Mouse (Mus musculus) neural tube, embryonic 12.5 days (tissue): Measurements from ENCODE around the gene Filip1l. TPM values are rescaled to one million over a fixed set of nuclear protein-coding genes. Genes with fewer than 3 reads are reported as not detected.

Source experiments
- ATAC-seq: fragments of 200-750 bp; cut with Nextera tagmentation; 2 replicates; pipeline ENCODE4 v1.8.0; 2017; ENCODE audit warnings: low read depth, mild to moderate bottlenecking, moderate TSS enrichment, moderate library complexity; ENCODE audit not compliant: low FRiP score
- H3K27ac ChIP-seq: fragments of 300-500 bp; sonication (generic); 2 replicates; pipeline ENCODE4 v1.5.1; 2016
- H3K27me3 ChIP-seq: fragments of 300-500 bp; sonication (generic); replicated peaks from 2 replicates; pipeline ENCODE4 v1.6.1; 2016; ENCODE audit warnings: mild to moderate bottlenecking
- H3K36me3 ChIP-seq: fragments of 300-500 bp; sonication (generic); 2 replicates; pipeline ENCODE4 v1.6.1; 2016; ENCODE audit warnings: mild to moderate bottlenecking
- H3K4me1 ChIP-seq: fragments of 300-500 bp; sonication (generic); 2 replicates; pipeline ENCODE4 v1.6.1; 2016
- H3K4me2 ChIP-seq: fragments of 300-500 bp; sonication (generic); replicated peaks from 2 replicates; pipeline ENCODE4 v1.6.1; 2016; ENCODE audit warnings: mild to moderate bottlenecking
- H3K4me3 ChIP-seq: fragments of 300-500 bp; sonication (generic); 2 replicates; pipeline ENCODE4 v1.5.1; 2016
- H3K9ac ChIP-seq: fragments of 300-500 bp; sonication (generic); 2 replicates; pipeline ENCODE4 v1.6.1; 2016; ENCODE audit warnings: mild to moderate bottlenecking
- H3K9me3 ChIP-seq: fragments of 300-500 bp; sonication (generic); 2 replicates; pipeline ENCODE4 v1.6.1; 2016; ENCODE audit warnings: mild to moderate bottlenecking
- WGBS: fragments of 180-500 bp; shearing (Covaris S2); methylation state at CpG from one replicate; pipeline ENCODE4 v1.1.7; 2016; 5-methylcytosine and 5-hydroxymethylcytosine counted together
- polyA plus RNA-seq: library from polyadenylated mRNA; unstranded; fragments of >200 nt; fragmentation: Nextera tagmentation; extraction: Ambion mirVana; gene quantifications from 2 replicates; pipeline ENCODE4 v1.2.1, GENCODE M21; 2016

The Filip1l gene
- polyA plus RNA-seq, 1 experiment from 2014 or later, result 8.5 TPM

DNA sequence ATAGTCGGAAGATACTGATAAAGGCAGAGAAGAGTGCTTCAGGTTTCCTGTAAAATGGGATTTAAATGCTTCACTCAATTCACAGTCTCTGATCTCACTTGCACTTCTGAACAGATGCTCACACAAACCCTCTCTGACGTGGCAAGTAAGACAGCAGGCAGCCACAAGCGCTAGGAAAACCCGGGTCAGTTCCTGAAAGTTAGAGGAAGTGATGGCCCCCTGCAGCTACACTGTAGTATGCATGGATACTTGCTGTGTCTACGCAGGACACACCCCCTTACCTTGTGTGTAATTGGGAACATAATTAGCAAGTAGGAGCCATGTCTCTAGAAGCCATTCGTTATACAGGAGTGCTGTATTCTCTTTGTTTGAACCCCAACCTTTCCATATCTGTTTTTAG, 129.4 kb downstream of the Filip1l start:
- no peaks in the 10 kb centered on the region for H3K9me3 ChIP-seq
- H3K27me3 ChIP-seq, result no peaks in the 10 kb centered on the region
- H3K4me1 ChIP-seq, result 0 out of 2 replicates have a peak, but pooled peaks cover 3% of the 10 kb centered on the region
- 66% methylated on average over 6 of the region's 6 CpGs for WGBS
- no peak overlapping the region for H3K27ac ChIP-seq
- H3K4me3 ChIP-seq, result no peak overlapping the region
- ATAC-seq, result no peak
- no peak overlapping the region for H3K4me2 ChIP-seq
- H3K9ac ChIP-seq, result no peak overlapping the region
- no peaks in the 10 kb centered on the region for H3K36me3 ChIP-seq

DNA sequence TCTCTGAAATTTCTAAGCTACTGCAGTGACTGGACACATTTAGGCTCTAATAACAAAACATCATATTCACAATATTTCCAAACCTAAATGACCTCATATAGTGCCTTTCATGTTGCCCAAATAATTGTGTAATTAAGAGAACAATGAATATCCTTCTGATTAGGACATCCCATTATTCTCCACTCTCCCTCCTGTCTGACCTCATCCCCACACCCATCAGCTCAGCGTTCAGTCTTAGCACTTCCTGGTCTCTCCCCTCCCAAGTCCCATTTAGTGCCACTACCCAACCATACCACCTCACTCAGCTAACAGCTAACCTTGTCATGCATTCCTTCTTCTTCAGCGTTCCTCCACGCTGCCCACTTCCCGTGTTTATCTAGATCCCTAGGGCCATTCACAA, 130.0 kb downstream of the Filip1l start:
- Histone ChIP-seq H3K9me3 (no peaks in the 10 kb centered on the region), H3K27ac (no peak overlapping the region), H3K27me3 (no peaks in the 10 kb centered on the region), H3K9ac (no peak overlapping the region), H3K4me3 (no peak overlapping the region), H3K36me3 (no peaks in the 10 kb centered on the region), H3K4me1 (0 out of 2 replicates have a peak, but pooled peaks cover 3% of the 10 kb centered on the region), H3K4me2 (no peak overlapping the region)
- no peak for ATAC-seq
- 77% methylated on average over 4 of the region's 4 CpGs for WGBS

GRCm38 (mm10) chr16:57483503-57483902, 130.6 kb downstream of the Filip1l start:
- Histone ChIP-seq H3K4me2 (no peak overlapping the region), H3K9ac (no peak overlapping the region), H3K27ac (no peak overlapping the region), H3K4me3 (no peak overlapping the region), H3K4me1 (0 out of 2 replicates have a peak, but pooled peaks cover 3% of the 10 kb centered on the region), H3K27me3 (no peaks in the 10 kb centered on the region), H3K36me3 (no peaks in the 10 kb centered on the region), H3K9me3 (no peaks in the 10 kb centered on the region)
- WGBS, result 92% methylated on average over 2 of the region's 2 CpGs
- no peak for ATAC-seq

GRCm38 (mm10) chr16:57484043-57484795, 131.3 kb downstream of the Filip1l start:
- no peak overlapping the region for H3K27ac ChIP-seq
- no peak overlapping the region for H3K4me2 ChIP-seq
- H3K27me3 ChIP-seq, result no peaks in the 10 kb centered on the region
- WGBS, result 56% methylated on average over 12 of the region's 12 CpGs
- no peaks in the 10 kb centered on the region for H3K36me3 ChIP-seq
- 0 out of 2 replicates have a peak, but pooled peaks cover 3% of the 10 kb centered on the region for H3K4me1 ChIP-seq
- ATAC-seq, result peak; percentile 26; the same call in 1 of the 2 replicates
- H3K9ac ChIP-seq, result no peak overlapping the region
- no peaks in the 10 kb centered on the region for H3K9me3 ChIP-seq
- H3K4me3 ChIP-seq, result no peak overlapping the region

GRCm38 (mm10) chr16:57485265-57485664, 132.4 kb downstream of the Filip1l start:
- Histone ChIP-seq H3K27ac (no peak overlapping the region), H3K36me3 (no peaks in the 10 kb centered on the region), H3K4me1 (0 out of 2 replicates have a peak, but pooled peaks cover 3% of the 10 kb centered on the region), H3K9me3 (no peaks in the 10 kb centered on the region), H3K27me3 (no peaks in the 10 kb centered on the region), H3K9ac (no peak overlapping the region), H3K4me2 (no peak overlapping the region), H3K4me3 (no peak overlapping the region)
- ATAC-seq, result no peak
- WGBS, result 76% methylated on average over 9 of the region's 9 CpGs

- WGBS, result 92% methylated on average over 5 of the region's 5 CpGs
- Histone ChIP-seq H3K4me3 (no peak overlapping the region), H3K36me3 (no peaks in the 10 kb centered on the region), H3K27me3 (no peaks in the 10 kb centered on the region), H3K27ac (no peak overlapping the region), H3K4me2 (no peak overlapping the region), H3K9me3 (no peaks in the 10 kb centered on the region), H3K4me1 (0 out of 2 replicates have a peak, but pooled peaks cover 3% of the 10 kb centered on the region), H3K9ac (no peak overlapping the region)
- no peak for ATAC-seq
Observed at GRCm38 (mm10) chr16:57486266-57486665, 133.4 kb downstream of the Filip1l start.

DNA sequence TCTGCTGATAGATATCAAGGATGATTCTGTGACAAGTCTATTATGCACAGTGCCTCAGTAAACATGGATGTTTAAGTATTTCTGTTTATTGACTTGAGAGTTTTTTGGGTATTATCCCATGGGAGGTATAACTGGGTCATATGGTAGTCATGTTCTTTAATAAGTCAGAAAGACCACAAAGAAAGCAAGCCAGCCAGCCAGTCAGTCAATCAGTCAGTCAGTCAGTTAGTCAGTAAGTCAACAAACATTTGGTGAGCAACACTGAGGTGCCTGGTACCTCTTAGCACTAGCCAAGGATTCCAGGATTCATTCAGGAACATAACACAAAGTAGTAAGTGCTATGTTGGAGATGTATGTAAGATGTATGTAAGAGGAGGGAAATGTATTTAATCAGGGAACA, 135.8 kb downstream of the Filip1l start:
- H3K27me3 ChIP-seq, result no peaks in the 10 kb centered on the region
- no peak for ATAC-seq

GRCm38 (mm10) chr16:57490691-57491090, 137.8 kb downstream of the Filip1l start:
- no peaks in the 10 kb centered on the region for H3K9me3 ChIP-seq
- ATAC-seq, result no peak
- H3K4me1 ChIP-seq, result no peaks in the 10 kb centered on the region
- no peak overlapping the region for H3K27ac ChIP-seq
- H3K36me3 ChIP-seq, result no peaks in the 10 kb centered on the region
- WGBS, result 92% methylated on average over 8 of the region's 8 CpGs
- no peak overlapping the region for H3K4me3 ChIP-seq
- H3K27me3 ChIP-seq, result no peaks in the 10 kb centered on the region
- no peak overlapping the region for H3K9ac ChIP-seq
- H3K4me2 ChIP-seq, result no peak overlapping the region

More for the DNA sequence above, 135.8 kb downstream of the Filip1l start:
- Histone ChIP-seq H3K4me3 (no peak overlapping the region), H3K27ac (no peak overlapping the region), H3K9ac (no peak overlapping the region), H3K9me3 (no peaks in the 10 kb centered on the region), H3K4me1 (0 out of 2 replicates have a peak, but pooled peaks cover 3% of the 10 kb centered on the region), H3K4me2 (no peak overlapping the region), H3K36me3 (no peaks in the 10 kb centered on the region)

GRCm38 (mm10) chr16:57491853-57492252, 139.0 kb downstream of the Filip1l start:
- H3K27me3 ChIP-seq, result no peaks in the 10 kb centered on the region
- no peaks in the 10 kb centered on the region for H3K36me3 ChIP-seq
- H3K27ac ChIP-seq, result no peak overlapping the region
- H3K4me1 ChIP-seq, result peaks cover 7% of the 10 kb centered on the region
- no peak overlapping the region for H3K4me2 ChIP-seq
- no peak overlapping the region for H3K4me3 ChIP-seq
- WGBS, result 95% methylated on average over 4 of the region's 4 CpGs
- no peaks in the 10 kb centered on the region for H3K9me3 ChIP-seq
- ATAC-seq, result no peak
- H3K9ac ChIP-seq, result no peak overlapping the region

GRCm38 (mm10) chr16:57495476-57496203, 142.7 kb downstream of the Filip1l start:
- peaks cover 9% of the 10 kb centered on the region for H3K4me1 ChIP-seq
- H3K9ac ChIP-seq, result no peak overlapping the region
- 83% methylated on average over 10 of the region's 10 CpGs for WGBS
- no peaks in the 10 kb centered on the region for H3K9me3 ChIP-seq
- H3K4me2 ChIP-seq, result no peak overlapping the region
- no peak for ATAC-seq
- H3K27ac ChIP-seq, result no peak overlapping the region
- no peaks in the 10 kb centered on the region for H3K36me3 ChIP-seq
- H3K4me3 ChIP-seq, result no peak overlapping the region
- H3K27me3 ChIP-seq, result no peaks in the 10 kb centered on the region

GRCm38 (mm10) chr16:57496437-57497173, 143.7 kb downstream of the Filip1l start:
- Histone ChIP-seq H3K27me3 (no peaks in the 10 kb centered on the region), H3K9me3 (no peaks in the 10 kb centered on the region), H3K36me3 (no peaks in the 10 kb centered on the region), H3K27ac (no peak overlapping the region), H3K4me1 (peaks cover 9% of the 10 kb centered on the region), H3K9ac (no peak overlapping the region), H3K4me3 (no peak overlapping the region), H3K4me2 (no peak overlapping the region)
- ATAC-seq, result peak; percentile 79
- 34% methylated on average over 10 of the region's 10 CpGs for WGBS

GRCm38 (mm10) chr16:57500851-57501250, 148.0 kb downstream of the Filip1l start:
- Histone ChIP-seq H3K27me3 (no peaks in the 10 kb centered on the region), H3K4me1 (peaks cover 9% of the 10 kb centered on the region), H3K9me3 (no peaks in the 10 kb centered on the region), H3K27ac (no peak overlapping the region), H3K4me3 (no peak overlapping the region), H3K36me3 (no peaks in the 10 kb centered on the region), H3K4me2 (no peak overlapping the region), H3K9ac (no peak overlapping the region)
- ATAC-seq, result peak; percentile 35; the same call in 1 of the 2 replicates
- 10% methylated on average over 3 of the region's 3 CpGs for WGBS
